Mouse (Mus musculus) granulocyte monocyte progenitor cell, adult 5-6 weeks (primary cell): ENCODE results near the gene Mylip. TPM values are rescaled to one million over a fixed set of nuclear protein-coding genes. Genes with fewer than 3 reads are reported as not detected.

Experiments
- ATAC-seq: replicated peaks from 2 replicates; pipeline ENCODE4 v1.8.0; 2016; ENCODE audit warnings: mild to moderate bottlenecking, moderate TSS enrichment, inconsistent platforms; ENCODE audit not compliant: poor library complexity, severe bottlenecking
- total RNA-seq, 2 experiments: library from RNA; stranded (forward) in 1 of 2; stranded (reverse) in 1 of 2; fragments of 200-712, 200-1000 nt in 1 of 2; fragments of >200 nt in 1 of 2; fragmentation: Nextera tagmentation in 1 of 2; gene quantifications; 2 replicates each; pipeline ENCODE4 v1.2.3; 2014 to 2017

Gene Mylip
- total RNA-seq, 2 experiments from 2014 or later, result 11.7 to 13.7 TPM

GRCm38 (mm10) chr13:45423905-45424304, 34.4 kb downstream of the Mylip start:
- ATAC-seq, result no peak

GRCm38 (mm10) chr13:45429239-45429638, 39.7 kb downstream of the Mylip start:
- ATAC-seq, result no peak

GRCm38 (mm10) chr13:45437134-45437533, 47.6 kb downstream of the Mylip start:
- ATAC-seq, result no peak

GRCm38 (mm10) chr13:45438853-45439252, 49.3 kb downstream of the Mylip start:
- ATAC-seq, result no peak

- ATAC-seq, result no peak
Observed at GRCm38 (mm10) chr13:45440226-45440625, 50.7 kb downstream of the Mylip start.

- ATAC-seq, result peak; percentile 77
Observed at GRCm38 (mm10) chr13:45442451-45442850, 52.9 kb downstream of the Mylip start.

GRCm38 (mm10) chr13:45442918-45443535, 53.5 kb downstream of the Mylip start:
- peak; percentile 68 for ATAC-seq

GRCm38 (mm10) chr13:45444220-45444619, 54.7 kb downstream of the Mylip start:
- ATAC-seq, result no peak

GRCm38 (mm10) chr13:45444652-45445051, 55.1 kb downstream of the Mylip start:
- peak; percentile 65 for ATAC-seq

- no peak for ATAC-seq
Observed at GRCm38 (mm10) chr13:45446636-45447035, 57.1 kb downstream of the Mylip start.

- ATAC-seq, result no peak
Observed at GRCm38 (mm10) chr13:45452437-45452836, 62.9 kb downstream of the Mylip start.

- ATAC-seq, result peak; percentile 80
Observed at GRCm38 (mm10) chr13:45453033-45453432, 63.5 kb downstream of the Mylip start.

- no peak for ATAC-seq
Observed at GRCm38 (mm10) chr13:45454044-45454443, 64.5 kb downstream of the Mylip start.

GRCm38 (mm10) chr13:45454641-45455040, 65.1 kb downstream of the Mylip start:
- ATAC-seq, result no peak

- ATAC-seq, result peak; percentile 85
Observed at GRCm38 (mm10) chr13:45455108-45455861, 65.7 kb downstream of the Mylip start.

GRCm38 (mm10) chr13:45455862-45456192, 66.3 kb downstream of the Mylip start:
- no peak for ATAC-seq

GRCm38 (mm10) chr13:45457459-45457858, 67.9 kb downstream of the Mylip start:
- no peak for ATAC-seq

- ATAC-seq, result no peak
Observed at GRCm38 (mm10) chr13:45460177-45460576, 70.6 kb downstream of the Mylip start.

- ATAC-seq, result no peak
Observed at GRCm38 (mm10) chr13:45461370-45461958, 71.9 kb downstream of the Mylip start.
